Mouse (Mus musculus) olfactory bulb, adult 2 months (tissue): ENCODE measurements around the gene Mamld1.

Experiments used
- CTCF ChIP-seq: fragments of 200-500 bp; IDR thresholded peaks from 2 replicates; pipeline ENCODE4 v1.5.1; 2012; ENCODE audit warnings: low read depth, mild to moderate bottlenecking, low read length, moderate library complexity; ENCODE audit not compliant: insufficient read depth
- POLR2A ChIP-seq: fragments of 200-500 bp; IDR thresholded peaks from 2 replicates; pipeline ENCODE4 v1.6.1; 2012; ENCODE audit warnings: mild to moderate bottlenecking, low read depth, low read length, moderate library complexity; ENCODE audit not compliant: insufficient read depth

- TF ChIP-seq POLR2A: no peak
- no peak for TF ChIP-seq CTCF
These were observed 58.1 kb downstream of the Mamld1 start for GRCm38 (mm10) chrX:71108056-71108735.
